Mouse (Mus musculus) bone marrow macrophage, adult 2 months (primary cell): ENCODE results near the gene Olfr1419.
"Not testable (repeated sequence)": the region's sequence is repeated elsewhere in the genome, so short reads cannot be mapped to it uniquely, and the experiment has no call there.

ENCODE experiments used
- CTCF ChIP-seq: IDR thresholded peaks from 2 replicates; pipeline ENCODE4 v1.5.1; 2012; ENCODE audit warnings: low read depth, mild to moderate bottlenecking, low read length, moderate library complexity
- POLR2A ChIP-seq: IDR thresholded peaks from 2 replicates; pipeline ENCODE4 v1.6.1; 2012; ENCODE audit warnings: mild to moderate bottlenecking, low read depth, low read length, borderline replicate concordance

GRCm38 (mm10) chr19:11922515-11922914, 47.6 kb upstream of the Olfr1419 start:
- not testable (repeated sequence) for TF ChIP-seq POLR2A, CTCF
